Mouse (Mus musculus): ENCODE data around the gene Tlr12. TPM values are rescaled to one million over a fixed set of nuclear protein-coding genes. Genes with fewer than 3 reads are reported as not detected.

Gene Tlr12
- polyA plus RNA-seq, 1 experiment from 2014 or later = 2.6 TPM

- Histone ChIP-seq H3K27ac (no peak overlapping the region), H3K27me3 (no peaks in the 10 kb centered on the region), H3K9me3 (replicated peaks) (no peaks in the 10 kb centered on the region), H3K36me3 (peaks cover 24% of the 10 kb centered on the region), H3K9ac (no peak overlapping the region), H3K4me2 (no peak overlapping the region), H3K4me3 (replicated peaks) (no peak overlapping the region), H3K4me1 (no peaks in the 10 kb centered on the region)
- 86% methylated on average over 4 of the region's 4 CpGs for WGBS
- no peak for ATAC-seq (replicated peaks; ENCODE audit: low FRiP score)
Observed at GRCm38 (mm10) chr4:128575811-128576210, 42.6 kb downstream of the Tlr12 start.

Other genes starting within 250 kb of the Tlr12 start
- gene Zscan20, start 8.5 kb downstream of the Tlr12 start, polyA plus RNA-seq (2015; fragmentation: Nextera tagmentation; extraction: Ambion mirVana) = 5.7 and 6.0 TPM in 2 replicates
- gene Phc2, start 36.1 kb upstream of the Tlr12 start, polyA plus RNA-seq (2015; fragmentation: Nextera tagmentation; extraction: Ambion mirVana) = 40.3 and 45.5 TPM in 2 replicates
- gene A3galt2, start 136.7 kb upstream of the Tlr12 start, polyA plus RNA-seq (2015; fragmentation: Nextera tagmentation; extraction: Ambion mirVana) = 0.22 and 0.28 TPM in 2 replicates
- gene Zfp362, start 187.4 kb upstream of the Tlr12 start, polyA plus RNA-seq (2015; fragmentation: Nextera tagmentation; extraction: Ambion mirVana) = 37.5 and 43.8 TPM in 2 replicates